Mouse (Mus musculus): ENCODE measurements around the gene AW146154.
"Not testable (repeated sequence)": the region's sequence is repeated elsewhere in the genome, so short reads cannot be mapped to it uniquely, and the experiment has no call there.

The AW146154 gene

GRCm38 (mm10) chr7:41499389-41500049 lies at the start of gene AW146154, which contains the start of gene Gm20449:
Gene AW146154, minus strand, starts transcription at chr7:41499890.
Gene Gm20449, minus strand, starts transcription at chr7:41499417.
- DNase-seq (ENCODE audit: low read depth, low spot score): peak; percentile 92
- H3K36me3 ChIP-seq (ENCODE audit: control insufficient read depth, insufficient read depth, low read length, poor library complexity, severe bottlenecking): no peaks in the 10 kb centered on the region
- no peaks in the 10 kb centered on the region for H3K27me3 ChIP-seq (ENCODE audit: control insufficient read depth, insufficient read depth, low read length, poor library complexity, severe bottlenecking)

GRCm38 (mm10) chr7:41512672-41513071 lies 13.0 kb upstream of the AW146154 start:
- DNase-seq (ENCODE audit: low read depth, low spot score): no peak
- no peaks in the 10 kb centered on the region for H3K36me3 ChIP-seq (ENCODE audit: control insufficient read depth, insufficient read depth, low read length, poor library complexity, severe bottlenecking)
- H3K27me3 ChIP-seq (ENCODE audit: control insufficient read depth, insufficient read depth, low read length, poor library complexity, severe bottlenecking): no peaks in the 10 kb centered on the region

GRCm38 (mm10) chr7:41512207-41512606 lies 12.5 kb upstream of the AW146154 start:
- H3K36me3 ChIP-seq (ENCODE audit: control insufficient read depth, insufficient read depth, low read length, poor library complexity, severe bottlenecking): no peaks in the 10 kb centered on the region
- no peaks in the 10 kb centered on the region for H3K27me3 ChIP-seq (ENCODE audit: control insufficient read depth, insufficient read depth, low read length, poor library complexity, severe bottlenecking)
- DNase-seq (ENCODE audit: low read depth, low spot score): no peak

- no peaks in the 10 kb centered on the region for H3K36me3 ChIP-seq (ENCODE audit: control insufficient read depth, insufficient read depth, low read length, poor library complexity, severe bottlenecking)
- no peak for DNase-seq (ENCODE audit: low read depth, low spot score)
- H3K27me3 ChIP-seq (ENCODE audit: control insufficient read depth, insufficient read depth, low read length, poor library complexity, severe bottlenecking): no peaks in the 10 kb centered on the region
Measured at GRCm38 (mm10) chr7:41502402-41502801, 2.7 kb upstream of the AW146154 start.

GRCm38 (mm10) chr7:41500151-41500934 lies 653 bp upstream of the AW146154 start:
- Histone ChIP-seq H3K27me3 (ENCODE audit: control insufficient read depth, insufficient read depth, low read length, poor library complexity, severe bottlenecking) (no peaks in the 10 kb centered on the region), H3K36me3 (ENCODE audit: control insufficient read depth, insufficient read depth, low read length, poor library complexity, severe bottlenecking) (no peaks in the 10 kb centered on the region)
- peak; percentile 68 for DNase-seq (ENCODE audit: low read depth, low spot score)

GRCm38 (mm10) chr7:41499018-41499388 lies 687 bp downstream of the AW146154 start:
- not testable (repeated sequence) for H3K36me3 ChIP-seq (ENCODE audit: control insufficient read depth, insufficient read depth, low read length, poor library complexity, severe bottlenecking); DNase-seq (ENCODE audit: low read depth, low spot score); H3K27me3 ChIP-seq (ENCODE audit: control insufficient read depth, insufficient read depth, low read length, poor library complexity, severe bottlenecking)

- not testable (repeated sequence) for H3K27me3 ChIP-seq (ENCODE audit: control insufficient read depth, insufficient read depth, low read length, poor library complexity, severe bottlenecking); DNase-seq (ENCODE audit: low read depth, low spot score); H3K36me3 ChIP-seq (ENCODE audit: control insufficient read depth, insufficient read depth, low read length, poor library complexity, severe bottlenecking)
Measured at GRCm38 (mm10) chr7:41498464-41498863, 1.2 kb downstream of the AW146154 start.

GRCm38 (mm10) chr7:41497871-41498270 lies 1.8 kb downstream of the AW146154 start:
- no peak for DNase-seq (ENCODE audit: low read depth, low spot score)
- no peaks in the 10 kb centered on the region for H3K27me3 ChIP-seq (ENCODE audit: control insufficient read depth, insufficient read depth, low read length, poor library complexity, severe bottlenecking)
- H3K36me3 ChIP-seq (ENCODE audit: control insufficient read depth, insufficient read depth, low read length, poor library complexity, severe bottlenecking): no peaks in the 10 kb centered on the region

- DNase-seq (ENCODE audit: low read depth, low spot score): no peak
- Histone ChIP-seq H3K36me3 (ENCODE audit: control insufficient read depth, insufficient read depth, low read length, poor library complexity, severe bottlenecking) (no peaks in the 10 kb centered on the region), H3K27me3 (ENCODE audit: control insufficient read depth, insufficient read depth, low read length, poor library complexity, severe bottlenecking) (no peaks in the 10 kb centered on the region)
Measured at GRCm38 (mm10) chr7:41451864-41452263, 47.8 kb downstream of the AW146154 start.

GRCm38 (mm10) chr7:41448596-41448995 lies 51.1 kb downstream of the AW146154 start, which contains the start of gene Vmn2r57:
Gene Vmn2r57, minus strand, starts transcription at chr7:41448696.
- not testable (repeated sequence) for DNase-seq (ENCODE audit: low read depth, low spot score); H3K36me3 ChIP-seq (ENCODE audit: control insufficient read depth, insufficient read depth, low read length, poor library complexity, severe bottlenecking); H3K27me3 ChIP-seq (ENCODE audit: control insufficient read depth, insufficient read depth, low read length, poor library complexity, severe bottlenecking)
